Mouse (Mus musculus) limb, embryonic 11.5 days (tissue): ENCODE data around the gene Sigirr. TPM values are rescaled to one million over a fixed set of nuclear protein-coding genes. Genes with fewer than 3 reads are reported as not detected.

Experiments
- ATAC-seq: fragments of 200-750 bp; cut with Nextera tagmentation; 2 replicates; pipeline ENCODE4 v1.8.0; 2017; ENCODE audit warnings: low read depth; ENCODE audit not compliant: insufficient number of reproducible peaks, low FRiP score, low TSS enrichment
- DNase-seq: peaks from one replicate; pipeline ENCODE4 v3.0.0-alpha.2; 2015; ENCODE audit warnings: low spot score
- H3K27ac ChIP-seq: fragments of 300-500 bp; sonication (generic); replicated peaks from 2 replicates; pipeline ENCODE4 v1.5.1; 2014; ENCODE audit warnings: low read depth, mild to moderate bottlenecking, low read length
- H3K27me3 ChIP-seq: fragments of 300-500 bp; sonication (generic); 2 replicates; pipeline ENCODE4 v1.6.1; 2014; ENCODE audit warnings: mild to moderate bottlenecking, low read length, mixed read lengths; ENCODE audit not compliant: control insufficient read depth, insufficient read depth
- H3K36me3 ChIP-seq: fragments of 300-500 bp; sonication (generic); 2 replicates; pipeline ENCODE4 v1.6.1; 2014; ENCODE audit warnings: mild to moderate bottlenecking, low read length, moderate library complexity, mixed read lengths; ENCODE audit not compliant: control insufficient read depth, insufficient read depth
- H3K4me1 ChIP-seq: fragments of 300-500 bp; sonication (generic); 2 replicates; pipeline ENCODE4 v1.6.1; 2014; ENCODE audit warnings: low read length, mixed read lengths; ENCODE audit not compliant: control insufficient read depth, insufficient read depth
- H3K4me2 ChIP-seq: fragments of 300-500 bp; sonication (generic); 2 replicates; pipeline ENCODE4 v1.6.1; 2014; ENCODE audit warnings: low read depth, mild to moderate bottlenecking, moderate library complexity; ENCODE audit not compliant: severe bottlenecking
- H3K4me3 ChIP-seq: fragments of 300-500 bp; sonication (generic); 2 replicates; pipeline ENCODE4 v1.5.1; 2014; ENCODE audit warnings: low read depth, low read length
- H3K9ac ChIP-seq: fragments of 300-500 bp; sonication (generic); 2 replicates; pipeline ENCODE4 v1.6.1; 2014; ENCODE audit warnings: mild to moderate bottlenecking, low read length
- H3K9me3 ChIP-seq: fragments of 300-500 bp; sonication (generic); 2 replicates; pipeline ENCODE4 v1.6.1; 2016; ENCODE audit warnings: low read length; ENCODE audit not compliant: control insufficient read depth
- WGBS: fragments of 180-500 bp; shearing (Covaris S2); extraction: QIAGEN DNeasy Blood & Tissue Kit; methylation state at CpG from one replicate; pipeline ENCODE4 v1.1.7; 2014; 5-methylcytosine and 5-hydroxymethylcytosine counted together
- polyA plus RNA-seq: library from polyadenylated mRNA; unstranded; fragments of >200 nt; fragmentation: Nextera tagmentation; extraction: Ambion mirVana; gene quantifications from 2 replicates; pipeline ENCODE4 v1.2.1, GENCODE M21; 2014

Gene Sigirr
- polyA plus RNA-seq, 1 experiment from 2014 or later = 2.8 TPM

DNA sequence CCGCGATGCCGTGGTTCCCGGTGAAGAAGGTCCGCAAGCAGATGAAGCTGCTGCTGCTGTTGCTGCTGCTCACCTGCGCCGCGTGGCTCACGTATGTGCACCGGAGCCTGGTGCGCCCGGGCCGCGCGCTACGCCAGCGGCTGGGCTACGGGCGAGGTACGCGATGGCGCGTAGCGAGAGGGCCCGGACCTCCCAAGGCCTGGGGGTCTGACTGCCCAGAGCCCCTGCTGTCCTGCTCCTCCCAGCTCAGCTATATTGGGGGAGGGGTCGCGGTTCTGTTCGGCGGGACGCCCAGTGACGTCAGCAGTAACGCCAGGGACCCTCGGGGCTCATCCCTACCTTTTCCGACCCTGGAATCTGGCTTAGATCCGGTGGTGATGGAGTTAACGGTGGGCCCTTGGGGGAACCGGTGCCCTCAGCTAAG, 39.1 kb downstream of the Sigirr start:
- ATAC-seq (peak; percentile 59), DNase-seq (peak; percentile 65)
- H3K27me3 ChIP-seq = no peaks in the 10 kb centered on the region
- H3K36me3 ChIP-seq = peaks cover 12% of the 10 kb centered on the region
- peak overlapping the region; percentile 88 for H3K4me3 ChIP-seq
- H3K9ac ChIP-seq = peak overlapping the region; percentile 96
- peak overlapping the region; percentile 90 for H3K4me2 ChIP-seq
- H3K27ac ChIP-seq = peak overlapping the region; percentile 52; the same call in 1 of the 2 replicates
- no peaks in the 10 kb centered on the region for H3K9me3 ChIP-seq
- H3K4me1 ChIP-seq = peaks cover 12% of the 10 kb centered on the region
- under 1% methylated on average over 37 of the region's 37 CpGs for WGBS

DNA sequence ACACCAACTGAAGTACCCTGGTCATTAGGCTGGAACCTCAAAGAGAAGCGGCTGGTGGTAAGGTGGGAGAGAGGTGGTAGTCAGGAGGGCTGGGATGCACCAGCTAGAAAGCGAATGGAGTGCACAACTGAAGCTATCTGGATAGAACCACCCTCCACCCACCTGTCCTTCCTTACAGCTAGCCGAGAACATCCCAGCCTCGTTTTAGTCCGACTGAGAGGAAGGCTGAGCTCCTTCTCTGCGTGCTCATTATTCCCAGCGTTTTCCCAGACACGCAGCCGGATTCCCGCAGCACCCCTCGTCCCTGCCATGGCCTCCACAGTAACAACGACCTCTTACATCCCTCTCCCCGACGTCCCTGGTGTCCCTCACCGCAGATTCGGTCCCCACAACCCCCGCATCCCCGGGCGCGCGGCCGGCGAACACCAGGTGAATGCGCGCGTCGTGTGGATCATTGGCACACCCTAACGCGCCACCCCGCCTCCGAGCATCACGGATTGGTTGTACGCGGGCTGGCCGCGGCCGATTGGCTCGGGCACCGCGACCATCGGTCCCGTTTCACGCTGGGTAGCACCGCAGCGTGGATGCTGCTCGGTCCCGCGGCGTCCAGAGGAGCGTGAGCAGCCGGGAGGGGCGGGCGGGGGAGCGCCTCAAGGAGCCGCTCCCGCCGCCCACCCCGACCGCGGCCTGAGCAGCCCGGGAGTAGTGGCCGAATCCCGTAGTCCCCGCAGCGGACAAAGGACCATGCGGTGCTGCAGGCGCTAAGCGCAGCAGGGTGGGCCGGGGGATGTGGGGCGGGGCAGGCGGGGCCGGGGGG, 39.7 kb downstream of the Sigirr start, which contains the start of gene B4galnt4:
Gene B4galnt4 (plus strand): TSS at position 679 of the 817 bp plus-strand sequence.
- peak; percentile 92 for DNase-seq
- H3K9me3 ChIP-seq = no peaks in the 10 kb centered on the region
- peak within 1 kb of the TSS; percentile 96 for H3K9ac ChIP-seq
- ATAC-seq = peak; percentile 91
- H3K4me2 ChIP-seq = peak within 1 kb of the TSS; percentile 90
- peak within 1 kb of the TSS; percentile 52; the same call in 1 of the 2 replicates for H3K27ac ChIP-seq
- H3K36me3 ChIP-seq = peaks cover 9% of the 10 kb centered on the region
- under 1% methylated on average over 72 of the region's 72 CpGs for WGBS
- no peaks in the 10 kb centered on the region for H3K27me3 ChIP-seq
- H3K4me3 ChIP-seq = peak within 1 kb of the TSS; percentile 88
- H3K4me1 ChIP-seq = peaks cover 12% of the 10 kb centered on the region

DNA sequence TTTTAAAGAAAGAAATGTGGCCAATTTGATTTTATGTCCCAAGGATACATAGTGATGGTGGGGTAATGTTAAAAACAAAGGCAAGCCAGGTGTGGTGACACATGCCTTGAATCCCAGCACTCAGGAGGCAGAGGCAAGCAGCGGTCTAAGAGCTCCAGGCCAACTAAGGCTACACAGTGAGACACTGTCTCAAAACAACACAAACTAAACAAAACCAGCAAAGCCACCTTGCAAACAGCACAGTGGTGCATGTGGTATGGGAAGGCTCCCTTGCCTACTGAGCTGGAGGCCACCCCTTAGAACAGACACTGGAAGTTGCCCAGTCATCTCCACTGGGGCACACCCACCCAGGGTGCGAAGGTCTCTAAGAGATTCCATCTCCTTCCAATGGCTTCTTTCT, 40.4 kb downstream of the Sigirr start:
- peak overlapping the region; percentile 96 for H3K9ac ChIP-seq
- peak overlapping the region; percentile 88 for H3K4me3 ChIP-seq
- ATAC-seq (no peak; the same call in 1 of the 2 replicates), DNase-seq (no peak)
- H3K27ac ChIP-seq = no peak overlapping the region
- whole genome bisulfite sequencing = 78% methylated on average over 2 of the region's 2 CpGs
- H3K27me3 ChIP-seq = no peaks in the 10 kb centered on the region
- peaks cover 12% of the 10 kb centered on the region for H3K4me1 ChIP-seq
- H3K9me3 ChIP-seq = no peaks in the 10 kb centered on the region
- peaks cover 3% of the 10 kb centered on the region for H3K36me3 ChIP-seq
- peak overlapping the region; percentile 90 for H3K4me2 ChIP-seq

DNA sequence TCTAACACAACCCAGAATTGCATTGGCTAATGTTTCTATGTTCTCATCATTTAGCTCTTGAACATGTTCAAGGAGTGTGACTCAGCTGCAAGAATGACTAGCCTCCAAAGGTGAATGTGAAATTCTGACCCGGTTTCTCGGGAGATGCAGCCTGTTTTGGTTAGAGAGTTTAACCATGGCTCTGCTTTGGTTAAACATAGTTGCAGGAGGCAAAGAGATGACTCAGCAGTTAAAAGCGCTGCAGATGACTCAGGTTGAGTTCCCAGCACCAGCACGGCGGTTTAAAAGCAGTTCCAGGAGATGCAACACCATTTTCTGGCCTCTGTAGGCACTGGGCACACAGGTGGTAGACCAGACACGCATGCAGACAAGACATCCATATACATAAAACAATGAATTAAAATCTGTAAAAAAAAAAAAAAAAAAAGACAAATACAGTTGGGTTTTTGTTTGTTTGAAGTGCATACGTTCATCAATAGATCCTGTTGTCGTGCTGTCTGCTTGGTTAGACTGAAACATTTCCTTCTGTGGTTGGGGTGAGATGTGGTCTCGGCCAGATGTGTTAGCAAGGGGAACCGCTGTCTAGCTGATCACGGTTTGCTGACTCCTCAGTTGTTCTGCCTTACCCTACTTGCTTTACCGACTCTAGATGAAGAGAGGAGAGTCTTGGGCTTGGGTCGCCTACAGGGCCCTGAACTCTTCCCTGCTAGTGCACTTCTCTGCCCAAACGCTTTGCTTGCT, 41.6 kb downstream of the Sigirr start:
- WGBS = 92% methylated on average over 14 of the region's 14 CpGs
- H3K9ac ChIP-seq = no peak overlapping the region
- DNase-seq (no peak), ATAC-seq (no peak)
- no peaks in the 10 kb centered on the region for H3K9me3 ChIP-seq
- H3K27ac ChIP-seq = no peak overlapping the region
- H3K4me1 ChIP-seq = peaks cover 12% of the 10 kb centered on the region
- no peaks in the 10 kb centered on the region for H3K36me3 ChIP-seq
- no peak overlapping the region for H3K4me3 ChIP-seq
- H3K4me2 ChIP-seq = no peak overlapping the region
- no peaks in the 10 kb centered on the region for H3K27me3 ChIP-seq

DNA sequence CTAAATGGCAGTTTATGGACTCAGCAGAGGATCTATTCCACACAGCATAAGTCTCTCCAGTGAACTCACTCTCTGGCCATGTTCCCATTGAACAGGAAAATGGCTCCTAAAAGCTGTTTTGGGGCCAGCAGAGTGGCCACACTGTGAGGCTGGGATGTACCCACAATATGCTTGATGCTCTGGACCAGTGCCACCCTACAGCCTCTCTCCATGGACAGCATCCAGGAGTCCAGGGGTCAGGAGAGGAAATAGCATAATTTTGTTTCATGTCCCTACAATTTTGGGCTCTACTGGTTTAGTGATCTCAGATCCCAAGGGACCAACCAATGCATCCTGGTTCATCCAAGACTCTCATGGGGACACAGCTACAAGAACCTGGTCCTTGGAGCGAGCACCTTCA, 42.8 kb downstream of the Sigirr start:
- 94% methylated on average over 1 of the region's 1 CpGs for WGBS
- DNase-seq (no peak), ATAC-seq (no peak)
- H3K9ac ChIP-seq = no peak overlapping the region
- H3K27me3 ChIP-seq = no peaks in the 10 kb centered on the region
- H3K9me3 ChIP-seq = no peaks in the 10 kb centered on the region
- no peak overlapping the region for H3K4me3 ChIP-seq
- H3K36me3 ChIP-seq = no peaks in the 10 kb centered on the region
- no peak overlapping the region for H3K4me2 ChIP-seq
- H3K4me1 ChIP-seq = peaks cover 12% of the 10 kb centered on the region
- H3K27ac ChIP-seq = no peak overlapping the region

DNA sequence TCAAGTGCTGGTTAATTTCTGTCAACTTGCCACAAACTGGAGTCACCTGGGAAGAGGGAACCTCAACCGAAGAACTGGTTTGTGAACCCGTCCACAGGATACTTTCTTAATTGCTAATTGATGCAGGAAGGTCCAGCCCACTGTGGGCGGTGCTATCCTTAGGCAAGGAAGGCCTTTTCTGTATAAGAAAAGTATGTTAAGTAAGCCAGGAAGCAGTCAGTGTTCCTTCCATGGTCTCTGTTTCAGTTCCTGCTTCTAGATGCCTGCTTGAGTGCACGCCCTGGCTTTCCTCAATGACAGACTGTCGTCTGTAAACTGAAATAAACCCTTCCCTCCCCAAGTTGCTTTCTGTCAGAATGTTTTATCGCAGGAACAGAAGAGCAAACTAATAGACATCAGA, 43.4 kb downstream of the Sigirr start:
- DNase-seq (no peak), ATAC-seq (no peak)
- Histone ChIP-seq H3K4me2 (no peak overlapping the region), H3K27ac (no peak overlapping the region), H3K4me1 (peaks cover 9% of the 10 kb centered on the region), H3K36me3 (no peaks in the 10 kb centered on the region), H3K9ac (no peak overlapping the region), H3K4me3 (no peak overlapping the region), H3K27me3 (no peaks in the 10 kb centered on the region), H3K9me3 (no peaks in the 10 kb centered on the region)
- 91% methylated on average over 6 of the region's 6 CpGs for WGBS

DNA sequence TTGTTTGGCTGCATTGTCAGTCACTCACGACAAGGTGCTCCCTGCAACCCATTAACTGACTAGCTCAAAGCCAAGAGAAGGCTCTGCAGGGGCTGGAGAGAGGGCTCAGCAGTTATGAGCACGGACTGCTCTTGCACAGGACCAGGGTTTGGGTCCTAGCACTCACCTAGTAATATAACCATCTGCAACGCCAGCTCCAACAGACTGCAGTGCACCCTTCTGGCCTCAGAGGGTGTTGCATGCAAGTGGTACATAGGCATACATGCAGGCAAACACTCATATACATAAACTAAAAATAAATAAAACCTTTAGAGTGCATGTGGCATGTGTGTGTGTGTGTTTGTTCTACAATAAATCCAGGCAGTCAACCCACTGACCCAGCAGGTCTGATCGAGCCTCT, 44.6 kb downstream of the Sigirr start:
- Histone ChIP-seq H3K27me3 (no peaks in the 10 kb centered on the region), H3K4me3 (no peak overlapping the region), H3K36me3 (no peaks in the 10 kb centered on the region), H3K9ac (no peak overlapping the region), H3K4me2 (no peak overlapping the region), H3K9me3 (no peaks in the 10 kb centered on the region), H3K27ac (no peak overlapping the region), H3K4me1 (peaks cover 5% of the 10 kb centered on the region)
- DNase-seq (no peak), ATAC-seq (no peak)
- WGBS = 77% methylated on average over 4 of the region's 4 CpGs

DNA sequence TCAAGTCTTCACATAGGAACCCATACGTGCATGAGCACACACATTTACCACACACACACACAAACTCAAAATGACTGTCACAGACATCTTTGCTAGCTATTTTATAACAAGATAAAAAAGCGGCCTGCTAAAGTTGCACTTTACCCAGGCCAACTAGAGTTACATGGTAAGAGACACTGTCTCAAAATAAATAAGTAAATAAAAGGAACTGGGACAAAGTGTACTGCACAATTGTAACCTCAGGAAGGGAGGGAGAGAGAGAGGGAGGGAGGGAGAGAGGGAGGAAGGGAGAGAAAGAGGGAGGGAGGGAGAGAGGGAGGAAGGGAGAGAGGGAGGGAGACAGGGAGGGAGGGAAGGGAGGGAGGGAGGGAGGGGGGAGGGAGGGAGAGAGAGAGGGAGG, 48.0 kb downstream of the Sigirr start:
- Histone ChIP-seq H3K9me3 (no peaks in the 10 kb centered on the region), H3K4me1 (no peaks in the 10 kb centered on the region), H3K4me3 (no peak overlapping the region), H3K36me3 (no peaks in the 10 kb centered on the region), H3K27ac (no peak overlapping the region), H3K27me3 (no peaks in the 10 kb centered on the region), H3K9ac (no peak overlapping the region), H3K4me2 (no peak overlapping the region)
- no peak for ATAC-seq
- WGBS = 83% methylated on average over 2 of the region's 2 CpGs
- no peak for DNase-seq
